Mouse (Mus musculus) lung, postnatal 10 days (tissue): ENCODE results near the gene Rps18.

Source experiments
- DNase-seq: peaks from one replicate; pipeline ENCODE4 v3.0.0; 2021

Rps18 gene

GRCm38 (mm10) chr17:33902491-33902890, 53.3 kb downstream of the Rps18 start:
- no peak for DNase-seq

- no peak for DNase-seq
Measured at GRCm38 (mm10) chr17:33902079-33902478, 53.7 kb downstream of the Rps18 start.
